Mouse (Mus musculus) cortical plate, adult 2 months (tissue): ENCODE results near the gene Olfr1222.

Experiments
- CTCF ChIP-seq: fragments of 200-500 bp; IDR thresholded peaks from 2 replicates; pipeline ENCODE4 v1.5.1; 2011; ENCODE audit warnings: mild to moderate bottlenecking, control low read depth, low read length; ENCODE audit not compliant: insufficient read depth; ENCODE audit errors: extremely low read depth
- POLR2A ChIP-seq: fragments of 200-500 bp; IDR thresholded peaks from 2 replicates; pipeline ENCODE4 v1.6.1; 2011; ENCODE audit warnings: mild to moderate bottlenecking, low read length, control low read depth; ENCODE audit not compliant: insufficient read depth; ENCODE audit errors: extremely low read depth

GRCm38 (mm10) chr2:89081487-89081886, 51.4 kb downstream of the Olfr1222 start:
- TF ChIP-seq CTCF, result no peak
- TF ChIP-seq POLR2A, result no peak
